Mouse (Mus musculus) embryonic facial prominence, embryonic 12.5 days (tissue): Measurements from ENCODE around the gene Ndufaf1. TPM values are rescaled to one million over a fixed set of nuclear protein-coding genes. Genes with fewer than 3 reads are reported as not detected.
"Not testable (repeated sequence)": the region's sequence is repeated elsewhere in the genome, so short reads cannot be mapped to it uniquely, and the experiment has no call there.

Source experiments
- ATAC-seq: fragments of 200-750 bp; cut with Nextera tagmentation; 2 replicates; pipeline ENCODE4 v1.8.0; 2017; ENCODE audit not compliant: insufficient number of reproducible peaks, insufficient read depth, low FRiP score, low TSS enrichment
- H3K27ac ChIP-seq: fragments of 300-500 bp; sonication (generic); 2 replicates; pipeline ENCODE4 v1.5.1; 2016; ENCODE audit warnings: mild to moderate bottlenecking
- H3K27me3 ChIP-seq: fragments of 300-500 bp; sonication (generic); 2 replicates; pipeline ENCODE4 v1.6.1; 2016; ENCODE audit warnings: mild to moderate bottlenecking, moderate library complexity
- H3K36me3 ChIP-seq: fragments of 300-500 bp; sonication (generic); 2 replicates; pipeline ENCODE4 v1.6.1; 2016; ENCODE audit warnings: mild to moderate bottlenecking
- H3K4me1 ChIP-seq: fragments of 300-500 bp; sonication (generic); 2 replicates; pipeline ENCODE4 v1.6.1; 2016
- H3K4me2 ChIP-seq: fragments of 300-500 bp; sonication (generic); replicated peaks from 2 replicates; pipeline ENCODE4 v1.6.1; 2016; ENCODE audit warnings: mild to moderate bottlenecking, moderate library complexity
- H3K4me3 ChIP-seq: fragments of 300-500 bp; sonication (generic); 2 replicates; pipeline ENCODE4 v1.5.1; 2016; ENCODE audit warnings: mild to moderate bottlenecking
- H3K9ac ChIP-seq: fragments of 300-500 bp; sonication (generic); 2 replicates; pipeline ENCODE4 v1.6.1; 2016; ENCODE audit warnings: mild to moderate bottlenecking, moderate library complexity
- H3K9me3 ChIP-seq: fragments of 300-500 bp; sonication (generic); 2 replicates; pipeline ENCODE4 v1.6.1; 2016; ENCODE audit warnings: mild to moderate bottlenecking, moderate library complexity
- WGBS: fragments of 180-500 bp; shearing (Covaris S2); methylation state at CpG from one replicate; pipeline ENCODE4 v1.1.7; 2016; 5-methylcytosine and 5-hydroxymethylcytosine counted together
- polyA plus RNA-seq: library from polyadenylated mRNA; unstranded; fragments of >200 nt; fragmentation: Nextera tagmentation; extraction: Ambion mirVana; gene quantifications from 2 replicates; pipeline ENCODE4 v1.2.1, GENCODE M21; 2016

Ndufaf1 gene
- polyA plus RNA-seq, 1 experiment from 2014 or later, result 50.7 TPM

- peak overlapping the region; percentile 62 for H3K27ac ChIP-seq
- ATAC-seq, result peak; percentile 84
- no peaks in the 10 kb centered on the region for H3K9me3 ChIP-seq
- no peaks in the 10 kb centered on the region for H3K27me3 ChIP-seq
- no peaks in the 10 kb centered on the region; the same call in 1 of the 2 replicates for H3K36me3 ChIP-seq
- H3K4me3 ChIP-seq, result peak overlapping the region; percentile 100
- peaks cover 6% of the 10 kb centered on the region for H3K4me1 ChIP-seq
- H3K9ac ChIP-seq, result peak overlapping the region; percentile 95
- peak overlapping the region; percentile 86 for H3K4me2 ChIP-seq
- under 1% methylated on average over 39 of the region's 39 CpGs for WGBS
Measured at GRCm38 (mm10) chr2:119675215-119675784, 12.7 kb upstream of the Ndufaf1 start.

GRCm38 (mm10) chr2:119674525-119675214 lies 12.0 kb upstream of the Ndufaf1 start, which contains the start of gene Rtf1:
Rtf1 (plus strand) TSS chr2:119675068.
- Histone ChIP-seq H3K4me3 (peak within 1 kb of the TSS; percentile 100), H3K27me3 (no peaks in the 10 kb centered on the region), H3K36me3 (no peaks in the 10 kb centered on the region; the same call in 1 of the 2 replicates), H3K9ac (peak within 1 kb of the TSS; percentile 95), H3K4me2 (peak within 1 kb of the TSS; percentile 86), H3K27ac (peak within 1 kb of the TSS; percentile 62), H3K4me1 (peaks cover 6% of the 10 kb centered on the region), H3K9me3 (no peaks in the 10 kb centered on the region)
- peak; percentile 96 for ATAC-seq
- WGBS, result under 1% methylated on average over 55 of the region's 58 CpGs

- ATAC-seq, result no peak
- H3K36me3 ChIP-seq, result no peaks in the 10 kb centered on the region
- WGBS, result 13% methylated on average over 7 of the region's 7 CpGs
Measured at GRCm38 (mm10) chr2:119669010-119669409, 6.4 kb upstream of the Ndufaf1 start.

GRCm38 (mm10) chr2:119665744-119666143 lies 3.1 kb upstream of the Ndufaf1 start:
- ATAC-seq, H3K9me3 ChIP-seq, H3K9ac ChIP-seq, H3K4me2 ChIP-seq, H3K4me3 ChIP-seq, H3K27ac ChIP-seq, H3K4me1 ChIP-seq, H3K36me3 ChIP-seq, H3K27me3 ChIP-seq: not testable (repeated sequence)
- WGBS, result 78% methylated on average over 20 of the region's 23 CpGs

More at GRCm38 (mm10) chr2:119669010-119669409, 6.4 kb upstream of the Ndufaf1 start:
- no peak overlapping the region for H3K27ac ChIP-seq
- H3K27me3 ChIP-seq, result no peaks in the 10 kb centered on the region
- no peak overlapping the region for H3K4me2 ChIP-seq
- H3K4me3 ChIP-seq, result no peak overlapping the region
- H3K4me1 ChIP-seq, result no peaks in the 10 kb centered on the region
- no peak overlapping the region for H3K9ac ChIP-seq
- H3K9me3 ChIP-seq, result no peaks in the 10 kb centered on the region

- ATAC-seq, result no peak
- Histone ChIP-seq H3K9me3 (no peaks in the 10 kb centered on the region), H3K4me2 (no peak overlapping the region), H3K9ac (no peak overlapping the region), H3K27me3 (no peaks in the 10 kb centered on the region), H3K4me1 (no peaks in the 10 kb centered on the region), H3K27ac (no peak overlapping the region), H3K36me3 (peaks cover 85% of the 10 kb centered on the region), H3K4me3 (no peak overlapping the region)
- WGBS, result 93% methylated on average over 5 of the region's 5 CpGs
Measured at GRCm38 (mm10) chr2:119644254-119644653, 18.4 kb downstream of the Ndufaf1 start.

- H3K9me3 ChIP-seq, result no peaks in the 10 kb centered on the region
- no peak overlapping the region for H3K4me2 ChIP-seq
- H3K27me3 ChIP-seq, result no peaks in the 10 kb centered on the region
- H3K36me3 ChIP-seq, result peaks cover 87% of the 10 kb centered on the region
- H3K27ac ChIP-seq, result no peak overlapping the region
- 95% methylated on average over 5 of the region's 5 CpGs for WGBS
- ATAC-seq, result no peak
- no peak overlapping the region for H3K9ac ChIP-seq
- no peak overlapping the region for H3K4me3 ChIP-seq
- H3K4me1 ChIP-seq, result no peaks in the 10 kb centered on the region
Measured at GRCm38 (mm10) chr2:119641214-119641912, 21.3 kb downstream of the Ndufaf1 start.

GRCm38 (mm10) chr2:119636781-119637180 lies 25.8 kb downstream of the Ndufaf1 start:
- H3K9me3 ChIP-seq, result no peaks in the 10 kb centered on the region
- peaks cover 90% of the 10 kb centered on the region for H3K36me3 ChIP-seq
- no peaks in the 10 kb centered on the region for H3K4me1 ChIP-seq
- no peak overlapping the region for H3K4me2 ChIP-seq
- no peak for ATAC-seq
- WGBS, result 85% methylated on average over 1 of the region's 1 CpGs
- no peaks in the 10 kb centered on the region for H3K27me3 ChIP-seq
- no peak overlapping the region for H3K27ac ChIP-seq
- no peak overlapping the region for H3K4me3 ChIP-seq
- H3K9ac ChIP-seq, result no peak overlapping the region

- Histone ChIP-seq H3K27me3 (no peaks in the 10 kb centered on the region), H3K4me2 (no peak overlapping the region), H3K36me3 (peaks cover 19% of the 10 kb centered on the region), H3K9me3 (no peaks in the 10 kb centered on the region), H3K9ac (no peak overlapping the region), H3K27ac (no peak overlapping the region), H3K4me3 (no peak overlapping the region), H3K4me1 (peaks cover 26% of the 10 kb centered on the region)
- WGBS, result 93% methylated on average over 2 of the region's 2 CpGs
- ATAC-seq, result no peak
Measured at GRCm38 (mm10) chr2:119621302-119621701, 41.3 kb downstream of the Ndufaf1 start.

GRCm38 (mm10) chr2:119619002-119619401 lies 43.6 kb downstream of the Ndufaf1 start:
- Histone ChIP-seq H3K27ac (peak overlapping the region; percentile 76), H3K4me1 (peaks cover 26% of the 10 kb centered on the region), H3K4me3 (peak overlapping the region; percentile 87), H3K9ac (peak overlapping the region; percentile 47), H3K4me2 (peak overlapping the region; percentile 62)
- not testable (repeated sequence) for ATAC-seq, H3K9me3 ChIP-seq, H3K36me3 ChIP-seq, H3K27me3 ChIP-seq
- WGBS, result 15% methylated on average over 6 of the region's 6 CpGs

GRCm38 (mm10) chr2:119618199-119618982 lies 44.2 kb downstream of the Ndufaf1 start, which contains the start of the genes Nusap1 and Oip5:
Nusap1 (plus strand) TSS chr2:119618298.
Oip5 (minus strand) TSS chr2:119618469.
- Histone ChIP-seq H3K36me3 (no peaks in the 10 kb centered on the region), H3K9me3 (no peaks in the 10 kb centered on the region), H3K4me3 (peak within 1 kb of the TSS; percentile 87), H3K4me2 (peak within 1 kb of the TSS; percentile 79), H3K27me3 (no peaks in the 10 kb centered on the region), H3K9ac (peak within 1 kb of the TSS; percentile 65), H3K27ac (peak within 1 kb of the TSS; percentile 76), H3K4me1 (peaks cover 26% of the 10 kb centered on the region)
- under 1% methylated on average over 55 of the region's 55 CpGs for WGBS
- peak; percentile 99 for ATAC-seq

GRCm38 (mm10) chr2:119617841-119618198 lies 44.8 kb downstream of the Ndufaf1 start:
- H3K36me3 ChIP-seq, result no peaks in the 10 kb centered on the region
- peak overlapping the region; percentile 79 for H3K4me2 ChIP-seq
- 0% methylated on average over 13 of the region's 13 CpGs for WGBS
- no peak for ATAC-seq
- no peaks in the 10 kb centered on the region for H3K9me3 ChIP-seq
- H3K9ac ChIP-seq, result peak overlapping the region; percentile 65
- H3K4me1 ChIP-seq, result peaks cover 26% of the 10 kb centered on the region
- peak overlapping the region; percentile 74 for H3K27ac ChIP-seq
- peak overlapping the region; percentile 87 for H3K4me3 ChIP-seq
- no peaks in the 10 kb centered on the region for H3K27me3 ChIP-seq
